Mouse (Mus musculus) stomach, postnatal 0 days (tissue): ENCODE measurements at regions not wholly inside any gene's neighbourhood (a gene's known extent, or its start where the extent isn't known, plus 50 kb on each side); places are given as distances from the start of the nearest gene placed in this dataset.

Experiments used
- CTCF ChIP-seq: IDR thresholded peaks from 2 replicates; pipeline ENCODE4 v1.5.1; 2016; ENCODE audit warnings: antibody characterized with exemption, low read depth, mild to moderate bottlenecking, moderate library complexity
- EP300 ChIP-seq: optimal IDR thresholded peaks from 2 replicates; pipeline ENCODE3; 2016; ENCODE audit warnings: antibody characterized with exemption

GRCm38 (mm10) chr6:117270261-117270660 is 101.9 kb downstream of the Cxcl12 start:
- no peak for TF ChIP-seq CTCF
- no peak for TF ChIP-seq EP300
